ENCODE assay signal across 8 mouse cellular contexts in the genomic region with DNA sequence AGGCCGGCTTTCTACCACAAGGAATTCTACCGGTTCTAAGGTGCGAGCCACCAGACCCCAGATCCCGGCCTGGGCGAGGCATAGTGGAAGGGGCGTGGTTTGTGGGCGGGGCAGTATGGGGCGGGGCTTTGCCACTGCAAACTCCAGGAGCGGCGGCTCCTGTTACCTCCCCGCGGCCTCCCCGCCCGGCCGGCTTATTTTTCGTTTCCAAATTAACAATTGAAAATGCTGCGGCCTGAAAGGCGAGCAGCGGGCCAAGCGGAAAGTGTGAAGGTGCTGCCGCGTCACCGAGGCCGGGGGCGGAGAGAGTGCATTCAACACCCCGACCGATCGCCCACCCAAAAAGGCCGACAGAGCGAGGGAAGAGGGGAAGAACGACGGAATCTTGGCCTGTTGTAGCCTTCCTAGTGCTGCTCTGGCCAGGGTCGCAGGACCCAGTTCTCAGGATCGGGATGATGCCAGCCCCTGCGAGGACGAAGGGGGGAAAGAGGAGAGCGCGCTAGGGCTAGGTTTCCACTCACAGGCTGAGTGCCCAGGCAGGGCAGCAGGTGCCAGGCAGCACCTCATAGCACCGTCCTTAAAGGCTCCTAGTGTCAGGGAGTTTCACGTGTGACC. TPM values are rescaled to one million over a fixed set of nuclear protein-coding genes. Genes with fewer than 3 reads are reported as not detected.
DNase-seq lines count a peak whose midpoint lies in the region; ATAC-seq and TF ChIP-seq lines count a peak whose summit lies in the region.

No protein-coding gene starts in this region.

- peaks cover 17% of the 10 kb centered on the region for H3K4me1 ChIP-seq in hindbrain, postnatal 0 days (ENCODE audit: insufficient read depth, low read length)
- H3K4me1 ChIP-seq in liver, embryonic 14.5 days (replicated peaks; ENCODE audit: control insufficient read depth in 2 of 2, insufficient read depth in 2 of 2, low read length in 1 of 2), result peaks cover 8% of the 10 kb centered on the region in 2 experiments

- peak overlapping the region; percentile 94 for H3K4me2 ChIP-seq in hindbrain, postnatal 0 days (ENCODE audit: low read depth, low read length)
- H3K4me2 ChIP-seq in liver, embryonic 14.5 days (ENCODE audit: low read depth), result peak overlapping the region; percentile 98

- peak; percentile 72 for ATAC-seq in hindbrain, postnatal 0 days
- peak; percentile 88 for ATAC-seq in liver, embryonic 14.5 days (ENCODE audit: insufficient read depth)

- no peaks in the 10 kb centered on the region; the same call in 1 of the 2 replicates for H3K27me3 ChIP-seq in hindbrain, postnatal 0 days (ENCODE audit: insufficient read depth, low read length)
- peaks cover 19% of the 10 kb centered on the region for H3K27me3 ChIP-seq in liver, embryonic 14.5 days (ENCODE audit: control insufficient read depth, insufficient read depth, low read length)

- H3K9me3 ChIP-seq in hindbrain, postnatal 0 days (ENCODE audit: low read length), result no peaks in the 10 kb centered on the region
- no peaks in the 10 kb centered on the region for H3K9me3 ChIP-seq in liver, embryonic 14.5 days (ENCODE audit: control insufficient read depth, low read length)

- TF ChIP-seq EP300 in liver, embryonic 14.5 days (IDR thresholded peaks at IDR 0.05; ENCODE audit: low read depth), result no peak

- H3K36me3 ChIP-seq in hindbrain, postnatal 0 days (ENCODE audit: insufficient read depth, low read length), result no peaks in the 10 kb centered on the region
- H3K36me3 ChIP-seq in liver, embryonic 14.5 days (replicated peaks; ENCODE audit: control insufficient read depth, insufficient read depth, low read depth), result no peaks in the 10 kb centered on the region

- no peak overlapping the region for H3K27ac ChIP-seq in hindbrain, postnatal 0 days
- no peak overlapping the region for H3K27ac ChIP-seq in liver, embryonic 14.5 days

- H3K9ac ChIP-seq in hindbrain, postnatal 0 days (replicated peaks; ENCODE audit: low read length), result peak overlapping the region; percentile 53
- peak overlapping the region; percentile 68 for H3K9ac ChIP-seq in liver, embryonic 14.5 days (replicated peaks)

- H3K4me3 ChIP-seq in hindbrain, postnatal 0 days (ENCODE audit: low read length), result peak overlapping the region; percentile 50
- H3K4me3 ChIP-seq in liver, embryonic 14.5 days (ENCODE audit: insufficient read depth in 1 of 2, low read depth in 2 of 2, low read length in 2 of 2), result peak overlapping the region; percentile 64 to 66

- under 1% methylated on average over 40 of the region's 40 CpGs for WGBS in hindbrain, postnatal 0 days
- 1% methylated on average over 40 of the region's 40 CpGs for WGBS in liver, embryonic 14.5 days (ENCODE audit: insufficient replicate concordance)

- DNase-seq in ovary, adult 18-20 months (ENCODE audit: low spot score), result peak; percentile 53
- no peak for DNase-seq in ovary, postnatal 14 days (ENCODE audit: low spot score)
- peak; percentile 77 to 82 for DNase-seq in cerebellum, postnatal 10 days
- peak; percentile 64 to 71 for DNase-seq in gastrocnemius, adult 8-10 months (ENCODE audit: low spot score in 2 of 2)
- DNase-seq in hindbrain, postnatal 0 days (ENCODE audit: low spot score), result peak; percentile 55
- peak; percentile 51 to 66 (median 55) for DNase-seq in liver, embryonic 14.5 days (ENCODE audit: low read depth in 3 of 3, low spot score in 3 of 3)
- DNase-seq in neural tube, embryonic 10.5 days (ENCODE audit: extremely low spot score, low spot score), result peak; percentile 87
- DNase-seq in thymus, postnatal 10 days (ENCODE audit: low spot score in 2 of 2), result peak; percentile 10 to 63

- TF ChIP-seq CTCF in hindbrain, postnatal 0 days (IDR thresholded peaks at IDR 0.05; ENCODE audit: low read depth), result no peak
- no peak for TF ChIP-seq CTCF in liver, embryonic 14.5 days (IDR thresholded peaks at IDR 0.05; ENCODE audit: low read depth)

RNA-seq across cellular contexts. Expression of a gene that starts 17.3 kb away (rescaled TPM):
- total RNA-seq in gastrocnemius, adult 8-10 months (2022), result 10 to 100 TPM; 11.1 to 21.9 (median 13.6) TPM
- total RNA-seq in hindbrain, postnatal 0 days (2014; rRNA removed), result 12.4 and 13.9 TPM in 2 replicates
- polyA plus RNA-seq in hindbrain, postnatal 0 days (2015; fragmentation: Nextera tagmentation; extraction: Ambion mirVana), result 4.9 and 5.0 TPM in 2 replicates
- polyA plus RNA-seq in liver, embryonic 14.5 days (2012; rRNA removed), result 0.06 and 0.10 TPM in 2 replicates
- 0.08 TPM in 1 of 2 replicates, not detected in the other for polyA plus RNA-seq in liver, embryonic 14.5 days (2014; fragmentation: Nextera tagmentation; extraction: Ambion mirVana)
